Mouse (Mus musculus) layer of hippocampus, adult 9-10 months (tissue): ENCODE measurements around the gene Tex14.
"Not testable (repeated sequence)": the region's sequence is repeated elsewhere in the genome, so short reads cannot be mapped to it uniquely, and the experiment has no call there.

ENCODE experiments used
- DNase-seq: peaks from one replicate; pipeline ENCODE4 v3.0.0; 2022; ENCODE audit warnings: low spot score

Gene Tex14

GRCm38 (mm10) chr11:87472058-87472457, 67.2 kb downstream of the Tex14 start:
- not testable (repeated sequence) for DNase-seq

GRCm38 (mm10) chr11:87479172-87479571, 74.3 kb downstream of the Tex14 start:
- DNase-seq = not testable (repeated sequence)

GRCm38 (mm10) chr11:87483796-87484326, 79.0 kb downstream of the Tex14 start:
- no peak for DNase-seq

GRCm38 (mm10) chr11:87488948-87489347, 84.1 kb downstream of the Tex14 start:
- DNase-seq = no peak

- no peak for DNase-seq
These were observed 99.9 kb downstream of the Tex14 start for GRCm38 (mm10) chr11:87504690-87505214.

GRCm38 (mm10) chr11:87506502-87506901, 101.6 kb downstream of the Tex14 start:
- no peak for DNase-seq

- DNase-seq = no peak
These were observed 102.2 kb downstream of the Tex14 start for GRCm38 (mm10) chr11:87507043-87507442.

- no peak for DNase-seq
These were observed 114.4 kb downstream of the Tex14 start for GRCm38 (mm10) chr11:87519260-87519659.

- DNase-seq = no peak
These were observed 118.6 kb downstream of the Tex14 start for GRCm38 (mm10) chr11:87523466-87523865.

- DNase-seq = no peak
These were observed 119.1 kb downstream of the Tex14 start for GRCm38 (mm10) chr11:87523967-87524366.

GRCm38 (mm10) chr11:87524780-87525179, 119.9 kb downstream of the Tex14 start:
- DNase-seq = no peak

- no peak for DNase-seq
These were observed 122.5 kb downstream of the Tex14 start for GRCm38 (mm10) chr11:87527364-87527763.

GRCm38 (mm10) chr11:87527990-87528389, 123.1 kb downstream of the Tex14 start:
- DNase-seq = no peak

- DNase-seq = no peak
These were observed 126.8 kb downstream of the Tex14 start for GRCm38 (mm10) chr11:87531695-87532094.

- no peak for DNase-seq
These were observed 137.4 kb downstream of the Tex14 start for GRCm38 (mm10) chr11:87542285-87542684.

GRCm38 (mm10) chr11:87542906-87543305, 138.0 kb downstream of the Tex14 start:
- DNase-seq = no peak

GRCm38 (mm10) chr11:87553342-87553741, 148.5 kb downstream of the Tex14 start:
- no peak for DNase-seq

GRCm38 (mm10) chr11:87554386-87554785, 149.5 kb downstream of the Tex14 start:
- DNase-seq = no peak

- DNase-seq = no peak
These were observed 150.3 kb downstream of the Tex14 start for GRCm38 (mm10) chr11:87555106-87555703.

- no peak for DNase-seq
These were observed 156.3 kb downstream of the Tex14 start for GRCm38 (mm10) chr11:87561208-87561607.

- no peak for DNase-seq
These were observed 161.6 kb downstream of the Tex14 start, which contains the start of gene Gm11492 for GRCm38 (mm10) chr11:87566501-87566900. Gene Gm11492, plus strand, starts transcription at chr11:87566653.

- no peak for DNase-seq
These were observed 163.5 kb downstream of the Tex14 start, which contains the start of gene Sept4 for GRCm38 (mm10) chr11:87568255-87568953. Gene Sept4, plus strand, starts transcription at chr11:87568903.

- DNase-seq = no peak
These were observed 165.9 kb downstream of the Tex14 start for GRCm38 (mm10) chr11:87570743-87571142.
